Mouse (Mus musculus) limb, embryonic 13.5 days (tissue): ENCODE data around the gene Plcl1. TPM values are rescaled to one million over a fixed set of nuclear protein-coding genes. Genes with fewer than 3 reads are reported as not detected.

Experiments used
- ATAC-seq: fragments of 200-750 bp; cut with Nextera tagmentation; 2 replicates; pipeline ENCODE4 v1.8.0; 2017; ENCODE audit warnings: low read depth, moderate number of reproducible peaks, moderate TSS enrichment; ENCODE audit not compliant: low FRiP score
- H3K27ac ChIP-seq: fragments of 300-500 bp; sonication (generic); 2 replicates; pipeline ENCODE4 v1.5.1; 2015; ENCODE audit warnings: inconsistent platforms, mild to moderate bottlenecking, moderate library complexity
- H3K27me3 ChIP-seq: fragments of 300-500 bp; sonication (generic); 2 replicates; pipeline ENCODE4 v1.6.1; 2015; ENCODE audit warnings: mild to moderate bottlenecking, inconsistent platforms
- H3K36me3 ChIP-seq: fragments of 300-500 bp; sonication (generic); 2 replicates; pipeline ENCODE4 v1.6.1; 2015; ENCODE audit warnings: inconsistent platforms, mild to moderate bottlenecking, moderate library complexity
- H3K4me1 ChIP-seq: fragments of 300-500 bp; sonication (generic); 2 replicates; pipeline ENCODE4 v1.6.1; 2015; ENCODE audit warnings: inconsistent platforms
- H3K4me2 ChIP-seq: fragments of 300-500 bp; sonication (generic); replicated peaks from 2 replicates; pipeline ENCODE4 v1.6.1; 2015; ENCODE audit warnings: inconsistent platforms, mild to moderate bottlenecking, moderate library complexity
- H3K4me3 ChIP-seq: fragments of 300-500 bp; sonication (generic); 2 replicates; pipeline ENCODE4 v1.5.1; 2015; ENCODE audit warnings: moderate library complexity, mild to moderate bottlenecking, inconsistent platforms
- H3K9ac ChIP-seq: fragments of 300-500 bp; sonication (generic); 2 replicates; pipeline ENCODE4 v1.6.1; 2015; ENCODE audit warnings: mild to moderate bottlenecking, inconsistent platforms
- H3K9me3 ChIP-seq: fragments of 300-500 bp; sonication (generic); 2 replicates; pipeline ENCODE4 v1.6.1; 2016; ENCODE audit warnings: inconsistent platforms
- WGBS: fragments of 180-500 bp; shearing (Covaris S2); methylation state at CpG from one replicate; pipeline ENCODE4 v1.1.7; 2015; 5-methylcytosine and 5-hydroxymethylcytosine counted together
- polyA plus RNA-seq: library from polyadenylated mRNA; unstranded; fragments of >200 nt; fragmentation: Nextera tagmentation; extraction: Ambion mirVana; gene quantifications from 2 replicates; pipeline ENCODE4 v1.2.1, GENCODE M21; 2015

The Plcl1 gene
- polyA plus RNA-seq, 1 experiment from 2014 or later, result 1.3 TPM

DNA sequence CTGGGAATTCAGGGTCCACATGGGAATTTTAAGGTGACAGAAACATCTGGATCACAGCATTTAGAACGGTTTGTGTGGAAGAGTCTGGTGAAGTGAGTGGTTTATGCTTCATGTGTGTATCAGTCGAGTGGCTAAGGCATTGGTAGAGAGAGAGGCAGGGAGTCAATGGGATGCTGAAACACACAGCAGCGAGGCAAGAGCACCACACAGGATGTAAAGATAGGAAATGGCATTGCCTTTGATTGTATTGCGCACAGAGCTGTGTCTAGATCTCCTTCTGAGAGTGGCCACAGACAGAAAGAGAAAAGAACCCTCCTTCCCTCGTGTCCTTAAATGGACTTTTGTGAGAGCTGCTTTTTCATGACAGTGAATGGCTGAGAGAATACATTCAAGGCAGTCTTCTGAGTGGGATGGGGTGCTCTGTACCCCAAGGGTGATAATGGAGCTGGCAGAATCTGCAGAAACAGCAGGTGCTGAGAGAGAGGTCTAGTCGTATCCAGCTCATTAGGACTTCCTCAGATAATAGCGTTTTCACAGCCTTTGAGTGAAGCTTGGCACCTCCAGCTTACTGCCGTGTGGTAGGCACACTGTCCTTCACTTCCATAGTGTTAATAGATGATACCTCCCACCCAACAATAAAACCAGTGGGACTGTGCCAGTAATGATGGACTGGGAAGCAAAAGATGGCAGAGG lies 253.9 kb downstream of the Plcl1 start:
- 70% methylated on average over 8 of the region's 8 CpGs for WGBS
- Histone ChIP-seq H3K36me3 (no peaks in the 10 kb centered on the region), H3K4me3 (no peak overlapping the region), H3K9me3 (no peaks in the 10 kb centered on the region), H3K4me1 (no peaks in the 10 kb centered on the region), H3K27me3 (no peaks in the 10 kb centered on the region), H3K9ac (no peak overlapping the region), H3K4me2 (no peak overlapping the region), H3K27ac (no peak overlapping the region)
- no peak for ATAC-seq

DNA sequence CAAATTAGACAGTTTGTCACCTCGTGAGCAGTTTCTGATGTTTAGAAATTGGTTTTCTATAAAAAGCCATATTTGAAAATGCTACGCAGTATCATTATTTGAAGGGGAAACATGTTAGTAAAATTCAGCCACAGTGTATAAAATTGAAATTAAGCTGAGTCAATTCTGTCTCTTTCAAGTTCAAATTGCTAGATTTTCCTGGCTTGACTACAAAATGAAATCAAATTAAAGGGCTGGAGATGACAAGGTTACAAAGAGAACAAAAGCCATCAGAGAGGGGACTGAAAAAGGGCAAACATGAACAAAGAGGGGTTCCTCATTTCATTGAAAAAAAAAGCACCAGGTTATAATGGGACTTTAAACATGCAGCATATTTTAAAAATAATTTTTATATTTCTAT lies 255.7 kb downstream of the Plcl1 start:
- H3K4me1 ChIP-seq, result 0 out of 2 replicates have a peak, but pooled peaks cover 9% of the 10 kb centered on the region
- no peak for ATAC-seq
- no peaks in the 10 kb centered on the region for H3K36me3 ChIP-seq
- no peaks in the 10 kb centered on the region for H3K27me3 ChIP-seq
- no peaks in the 10 kb centered on the region for H3K9me3 ChIP-seq
- no peak overlapping the region for H3K27ac ChIP-seq
- H3K4me2 ChIP-seq, result no peak overlapping the region
- 55% methylated on average over 2 of the region's 2 CpGs for WGBS
- H3K9ac ChIP-seq, result no peak overlapping the region
- H3K4me3 ChIP-seq, result no peak overlapping the region

- H3K36me3 ChIP-seq, result no peaks in the 10 kb centered on the region
- no peak overlapping the region for H3K4me2 ChIP-seq
- no peaks in the 10 kb centered on the region for H3K9me3 ChIP-seq
- ATAC-seq, result no peak
- no peaks in the 10 kb centered on the region for H3K27me3 ChIP-seq
- H3K4me1 ChIP-seq, result 0 out of 2 replicates have a peak, but pooled peaks cover 10% of the 10 kb centered on the region
- no peak overlapping the region for H3K9ac ChIP-seq
- no peak overlapping the region for H3K27ac ChIP-seq
- WGBS, result 67% methylated on average over 10 of the region's 10 CpGs
- no peak overlapping the region for H3K4me3 ChIP-seq
These were observed 259.6 kb downstream of the Plcl1 start for GRCm38 (mm10) chr1:55665137-55665827.

DNA sequence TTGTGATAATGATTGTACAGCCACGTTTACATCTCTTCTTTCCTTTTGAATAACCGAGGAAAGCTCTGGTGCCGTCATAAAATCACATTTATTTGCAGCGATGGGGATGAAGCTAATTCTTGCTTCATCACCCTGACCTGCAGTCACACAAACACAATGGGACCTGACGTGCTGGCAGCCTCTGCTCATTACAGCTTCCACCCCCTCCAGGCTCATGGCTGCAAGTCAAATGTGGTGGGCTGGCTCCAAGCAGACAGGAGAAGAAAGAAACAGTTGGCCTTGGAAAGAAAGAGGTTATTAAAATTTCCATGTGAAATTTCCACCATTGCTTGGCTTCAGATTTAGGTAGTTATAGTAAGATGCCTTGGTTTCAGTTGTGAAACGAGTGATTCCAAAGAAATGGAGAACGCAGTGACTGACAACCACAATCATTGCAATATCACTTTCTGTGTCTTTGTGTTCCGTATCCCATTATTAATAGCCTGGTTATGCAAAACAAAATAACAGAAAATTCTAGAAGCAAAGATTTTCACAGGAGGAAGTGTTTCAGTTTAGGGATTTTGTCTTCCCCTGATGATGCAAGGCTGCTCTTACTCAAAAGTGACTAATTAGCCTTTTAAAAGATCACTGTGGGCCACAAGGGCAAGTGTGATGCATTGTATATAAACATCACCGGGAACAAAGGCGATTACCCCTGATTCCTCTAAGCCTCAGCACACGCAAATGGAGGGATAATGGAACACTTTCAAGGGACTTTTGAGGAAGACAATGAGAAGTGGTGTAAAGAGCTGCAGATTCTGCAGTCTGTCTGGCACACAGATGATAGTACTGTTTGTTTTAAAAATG lies 260.3 kb downstream of the Plcl1 start:
- no peak overlapping the region for H3K4me2 ChIP-seq
- no peaks in the 10 kb centered on the region for H3K36me3 ChIP-seq
- no peak for ATAC-seq

DNA sequence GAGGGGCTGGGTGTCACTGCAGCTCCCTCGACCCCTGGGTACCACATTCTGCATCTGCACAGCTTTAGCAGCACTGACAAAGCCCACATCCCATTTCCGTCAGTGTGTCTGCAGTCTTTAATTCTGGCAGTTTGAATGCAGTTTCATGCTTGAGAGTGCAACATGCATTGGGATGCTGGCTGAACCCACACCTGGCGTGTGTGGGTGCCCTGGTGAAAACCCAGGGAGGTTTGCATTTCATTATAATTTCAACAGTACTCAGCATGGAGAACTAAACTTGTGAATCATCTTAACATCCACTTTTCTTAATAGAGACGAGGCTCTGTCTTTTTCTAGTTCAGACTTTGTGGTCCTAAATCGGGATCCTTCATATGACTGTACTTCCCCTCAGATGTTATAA lies 261.1 kb downstream of the Plcl1 start:
- WGBS, result 73% methylated on average over 5 of the region's 5 CpGs

More for the DNA sequence above, 260.3 kb downstream of the Plcl1 start:
- 39% methylated on average over 11 of the region's 11 CpGs for WGBS
- no peaks in the 10 kb centered on the region for H3K9me3 ChIP-seq
- no peak overlapping the region for H3K27ac ChIP-seq
- no peak overlapping the region for H3K4me3 ChIP-seq
- no peak overlapping the region for H3K9ac ChIP-seq
- H3K27me3 ChIP-seq, result no peaks in the 10 kb centered on the region
- H3K4me1 ChIP-seq, result 0 out of 2 replicates have a peak, but pooled peaks cover 10% of the 10 kb centered on the region

GRCm38 (mm10) chr1:55668622-55669237 lies 263.0 kb downstream of the Plcl1 start:
- 40% methylated on average over 4 of the region's 4 CpGs for WGBS
- Histone ChIP-seq H3K36me3 (no peaks in the 10 kb centered on the region), H3K4me3 (no peak overlapping the region), H3K4me2 (no peak overlapping the region), H3K4me1 (0 out of 2 replicates have a peak, but pooled peaks cover 10% of the 10 kb centered on the region), H3K27ac (no peak overlapping the region), H3K9ac (no peak overlapping the region), H3K9me3 (no peaks in the 10 kb centered on the region), H3K27me3 (no peaks in the 10 kb centered on the region)
- ATAC-seq, result no peak

More for the DNA sequence above, 261.1 kb downstream of the Plcl1 start:
- Histone ChIP-seq H3K27ac (no peak overlapping the region), H3K4me1 (0 out of 2 replicates have a peak, but pooled peaks cover 10% of the 10 kb centered on the region), H3K9me3 (no peaks in the 10 kb centered on the region), H3K4me3 (no peak overlapping the region), H3K36me3 (no peaks in the 10 kb centered on the region), H3K27me3 (no peaks in the 10 kb centered on the region), H3K4me2 (no peak overlapping the region), H3K9ac (no peak overlapping the region)
- ATAC-seq, result no peak

- ATAC-seq, result no peak
- Histone ChIP-seq H3K27ac (no peak overlapping the region), H3K9me3 (no peaks in the 10 kb centered on the region), H3K4me2 (no peak overlapping the region), H3K4me1 (no peaks in the 10 kb centered on the region), H3K9ac (no peak overlapping the region), H3K4me3 (no peak overlapping the region), H3K36me3 (no peaks in the 10 kb centered on the region), H3K27me3 (no peaks in the 10 kb centered on the region)
- 88% methylated on average over 3 of the region's 3 CpGs for WGBS
These were observed 277.0 kb downstream of the Plcl1 start for GRCm38 (mm10) chr1:55682676-55683075.

DNA sequence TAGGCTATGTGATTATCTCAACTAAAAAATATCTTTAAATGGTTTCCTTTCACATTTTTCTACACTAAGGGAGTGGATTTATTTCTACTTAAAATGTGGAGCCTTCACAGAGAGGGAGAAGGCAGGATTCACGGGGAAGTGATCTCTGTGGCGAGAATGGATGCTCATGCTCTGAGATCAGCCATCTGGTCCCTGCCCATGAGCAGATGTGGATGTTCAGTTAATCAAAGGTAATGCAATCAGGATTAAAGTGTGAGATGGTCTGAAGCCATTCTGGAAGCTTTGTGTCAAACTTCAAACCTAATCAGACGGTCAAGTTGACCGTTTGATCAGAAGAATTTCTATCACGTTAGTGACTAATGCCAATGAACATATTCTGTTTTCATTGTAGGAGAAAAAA lies 280.5 kb downstream of the Plcl1 start:
- H3K9ac ChIP-seq, result no peak overlapping the region
- no peaks in the 10 kb centered on the region for H3K27me3 ChIP-seq
- no peaks in the 10 kb centered on the region for H3K36me3 ChIP-seq
- no peak overlapping the region for H3K4me2 ChIP-seq
- H3K9me3 ChIP-seq, result no peaks in the 10 kb centered on the region
- WGBS, result 79% methylated on average over 5 of the region's 5 CpGs
- no peaks in the 10 kb centered on the region for H3K4me1 ChIP-seq
- no peak for ATAC-seq
- H3K27ac ChIP-seq, result no peak overlapping the region
- no peak overlapping the region for H3K4me3 ChIP-seq

GRCm38 (mm10) chr1:55693636-55694220 lies 288.0 kb downstream of the Plcl1 start:
- Histone ChIP-seq H3K9ac (no peak overlapping the region), H3K27ac (no peak overlapping the region), H3K4me1 (no peaks in the 10 kb centered on the region), H3K36me3 (no peaks in the 10 kb centered on the region), H3K9me3 (no peaks in the 10 kb centered on the region), H3K4me2 (no peak overlapping the region), H3K4me3 (no peak overlapping the region), H3K27me3 (no peaks in the 10 kb centered on the region)
- 83% methylated on average over 10 of the region's 10 CpGs for WGBS
- ATAC-seq, result no peak

GRCm38 (mm10) chr1:55696206-55696605 lies 290.5 kb downstream of the Plcl1 start:
- H3K36me3 ChIP-seq, result no peaks in the 10 kb centered on the region
- no peak overlapping the region for H3K27ac ChIP-seq
- no peaks in the 10 kb centered on the region for H3K4me1 ChIP-seq
- no peak overlapping the region for H3K9ac ChIP-seq
- no peak for ATAC-seq
- H3K4me3 ChIP-seq, result no peak overlapping the region
- no peak overlapping the region for H3K4me2 ChIP-seq
- 88% methylated on average over 5 of the region's 5 CpGs for WGBS
- H3K27me3 ChIP-seq, result no peaks in the 10 kb centered on the region
- no peaks in the 10 kb centered on the region for H3K9me3 ChIP-seq

- Histone ChIP-seq H3K36me3 (no peaks in the 10 kb centered on the region), H3K27ac (no peak overlapping the region), H3K27me3 (no peaks in the 10 kb centered on the region), H3K4me2 (no peak overlapping the region), H3K4me1 (no peaks in the 10 kb centered on the region), H3K9ac (no peak overlapping the region), H3K4me3 (no peak overlapping the region), H3K9me3 (no peaks in the 10 kb centered on the region)
- 86% methylated on average over 3 of the region's 3 CpGs for WGBS
- ATAC-seq, result no peak
These were observed 293.8 kb downstream of the Plcl1 start for GRCm38 (mm10) chr1:55699393-55699970.
